Mouse (Mus musculus): ENCODE results near the gene Etnppl. TPM values are rescaled to one million over a fixed set of nuclear protein-coding genes. Genes with fewer than 3 reads are reported as not detected.

Etnppl gene
- total and polyA plus RNA-seq, 3 experiments, result not detected

DNA sequence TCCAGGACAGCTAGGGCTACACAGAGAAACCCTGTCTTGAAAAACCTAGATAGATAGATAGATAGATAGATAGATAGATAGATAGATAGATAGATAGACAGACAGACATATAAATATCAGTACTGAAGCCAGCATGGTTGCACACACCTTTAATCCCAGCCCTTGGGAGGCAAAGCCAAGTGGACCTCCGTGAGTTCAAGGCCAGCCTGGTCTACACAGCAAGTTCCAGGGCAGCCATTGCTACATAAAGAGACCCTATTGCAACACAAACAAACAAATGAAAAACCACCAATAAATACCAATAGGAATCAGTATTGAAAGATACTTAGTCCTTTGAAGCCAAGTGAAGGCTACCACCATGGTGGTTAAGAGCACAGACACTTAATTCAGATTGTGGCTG is 69.8 kb downstream of the Etnppl start:
- Histone ChIP-seq H3K79me2 (ENCODE audit: control insufficient read depth, insufficient read depth, low read length, poor library complexity) (peaks cover 3% of the 10 kb centered on the region; the same call in 1 of the 2 replicates), H3K4me1 (ENCODE audit: control insufficient read depth in 1 of 2, insufficient read depth in 2 of 2, low read length in 2 of 2) (peaks cover 6 to 11% of the 10 kb centered on the region in 2 experiments), H3K9me3 (replicated peaks; ENCODE audit: insufficient read depth, low read length) (no peaks in the 10 kb centered on the region), H3K4me3 (ENCODE audit: control insufficient read depth in 1 of 2, insufficient read depth in 1 of 2, low read depth in 2 of 2, low read length in 2 of 2) (no peak overlapping the region), H3K9ac (ENCODE audit: control insufficient read depth, low read depth, low read length, poor library complexity, severe bottlenecking) (no peak overlapping the region), H3K36me3 (ENCODE audit: control insufficient read depth in 1 of 2, insufficient read depth in 2 of 2, low read length in 2 of 2) (peaks cover 0 to 8% of the 10 kb centered on the region in 2 experiments; a peak in 2 of 4 replicates), H3K27ac (ENCODE audit: control insufficient read depth, low read depth, low read length) (no peak overlapping the region), H3K27me3 (ENCODE audit: control insufficient read depth in 1 of 2, insufficient read depth in 2 of 2, low read length in 2 of 2) (no peaks in the 10 kb centered on the region)
- TF ChIP-seq BHLHE40 (IDR thresholded peaks at IDR 0.05; ENCODE audit: borderline replicate concordance, low read depth, low read length) (no peak), ZC3H11A (IDR thresholded peaks at IDR 0.05; ENCODE audit: low read depth, low read length) (no peak), MXI1 (IDR thresholded peaks at IDR 0.05; ENCODE audit: low read depth, low read length) (no peak), MYC (IDR thresholded peaks at IDR 0.05; ENCODE audit: low read depth, low read length) (no peak), MAX (IDR thresholded peaks at IDR 0.05; ENCODE audit: low read length) (no peak)
- no peak for DNase-seq (ENCODE audit: low read depth, low spot score)

Other genes with a start within 250 kb of the Etnppl start
- 185 and 196 TPM in 2 replicates for gene Ostc, start 92.0 kb downstream of the Etnppl start, total RNA-seq (2012; rRNA removed)
- 100 to 1,000 TPM in 1 of 2 experiments, not detected in 1; 199 TPM for gene Ostc, start 92.0 kb downstream of the Etnppl start, polyA plus RNA-seq (2012; ENCODE audit: insufficient read depth in 1 of 2, insufficient read length in 2 of 2, low read depth in 1 of 2, low replicate concordance in 2 of 2, missing spikeins in 1 of 2)
- 1,619 and 1,639 TPM in 2 replicates for gene Rpl34, start 113.0 kb downstream of the Etnppl start, total RNA-seq (2012; rRNA removed)
- gene Rpl34, start 113.0 kb downstream of the Etnppl start, polyA plus RNA-seq (2012; ENCODE audit: insufficient read depth in 1 of 2, insufficient read length in 2 of 2, low read depth in 1 of 2, low replicate concordance in 2 of 2, missing spikeins in 1 of 2), result 100 to 1,000 TPM; 451 to 895 TPM